Mouse (Mus musculus) intestine, embryonic 14.5 days (tissue): ENCODE measurements at regions not wholly inside any gene's neighbourhood (a gene's known extent, or its start where the extent isn't known, plus 50 kb on each side); places are given as distances from the start of the nearest gene placed in this dataset.

Experiments used
- ATAC-seq: fragments of 200-750 bp; cut with Nextera tagmentation; replicated peaks from 2 replicates; pipeline ENCODE4 v1.8.0; 2017; ENCODE audit warnings: low read depth, moderate number of reproducible peaks, moderate TSS enrichment, moderate library complexity; ENCODE audit not compliant: low FRiP score, low TSS enrichment
- DNase-seq: peaks from one replicate; pipeline ENCODE4 v3.0.0-alpha.2; 2018; ENCODE audit warnings: low spot score
- H3K27ac ChIP-seq: fragments of 300-500 bp; sonication (generic); 2 replicates; pipeline ENCODE4 v1.5.1; 2014; ENCODE audit warnings: low read depth, mild to moderate bottlenecking, control low read depth
- H3K27me3 ChIP-seq: fragments of 300-500 bp; sonication (generic); replicated peaks from 2 replicates; pipeline ENCODE4 v1.6.1; 2014; ENCODE audit warnings: low read length, control low read depth; ENCODE audit not compliant: control insufficient read depth, insufficient read depth
- H3K36me3 ChIP-seq: fragments of 300-500 bp; sonication (generic); 2 replicates; pipeline ENCODE4 v1.6.1; 2014; ENCODE audit warnings: low read length, control low read depth; ENCODE audit not compliant: control insufficient read depth, insufficient read depth
- H3K4me1 ChIP-seq: fragments of 300-500 bp; sonication (generic); replicated peaks from 2 replicates; pipeline ENCODE4 v1.6.1; 2014; ENCODE audit warnings: low read length, control low read depth, mixed read lengths; ENCODE audit not compliant: control insufficient read depth, insufficient read depth
- H3K4me2 ChIP-seq: fragments of 300-500 bp; sonication (generic); 2 replicates; pipeline ENCODE4 v1.6.1; 2014; ENCODE audit warnings: low read length
- H3K4me3 ChIP-seq: fragments of 300-500 bp; sonication (generic); 2 replicates; pipeline ENCODE4 v1.5.1; 2014; ENCODE audit warnings: low read depth, low read length, control low read depth, mixed read lengths
- H3K9ac ChIP-seq: fragments of 300-500 bp; sonication (generic); 2 replicates; pipeline ENCODE4 v1.6.1; 2014; ENCODE audit warnings: mild to moderate bottlenecking, low read length
- H3K9me3 ChIP-seq: fragments of 300-500 bp; sonication (generic); 2 replicates; pipeline ENCODE4 v1.6.1; 2016; ENCODE audit warnings: low read length, control low read depth; ENCODE audit not compliant: control insufficient read depth
- WGBS: fragments of 180-500 bp; shearing (Covaris S2); extraction: QIAGEN DNeasy Blood & Tissue Kit; methylation state at CpG from one replicate; pipeline ENCODE4 v1.1.7; 2014; 5-methylcytosine and 5-hydroxymethylcytosine counted together

DNA sequence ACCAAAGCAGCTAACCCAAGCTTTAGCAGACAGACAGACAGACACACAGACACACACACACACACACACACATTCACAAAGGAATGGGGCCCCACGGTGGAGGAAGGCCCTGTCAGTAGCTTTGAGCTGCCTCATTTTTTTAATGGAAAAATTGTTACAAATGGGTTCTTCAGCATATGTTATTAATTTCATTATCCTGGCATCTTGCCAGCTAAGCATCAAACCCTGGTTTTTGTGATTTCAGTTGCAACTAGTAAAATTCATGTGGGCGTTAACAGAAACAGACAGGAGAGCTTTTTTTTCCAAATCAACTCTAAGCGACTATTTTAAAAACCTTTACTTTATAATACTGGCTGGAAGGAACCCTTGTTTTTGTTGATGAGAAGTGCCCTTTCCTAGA, 138.4 kb upstream of the Eya4 start:
- Histone ChIP-seq H3K4me3 (no peak overlapping the region), H3K4me1 (no peaks in the 10 kb centered on the region), H3K9me3 (no peaks in the 10 kb centered on the region), H3K27me3 (no peaks in the 10 kb centered on the region), H3K27ac (no peak overlapping the region), H3K9ac (no peak overlapping the region), H3K36me3 (no peaks in the 10 kb centered on the region), H3K4me2 (no peak overlapping the region)
- 56% methylated on average over 3 of the region's 3 CpGs for WGBS
- ATAC-seq (no peak), DNase-seq (no peak)

- Histone ChIP-seq H3K9ac (no peak overlapping the region), H3K27ac (no peak overlapping the region), H3K4me3 (no peak overlapping the region), H3K27me3 (no peaks in the 10 kb centered on the region), H3K4me2 (no peak overlapping the region), H3K4me1 (no peaks in the 10 kb centered on the region), H3K9me3 (peaks cover 5% of the 10 kb centered on the region; the same call in 1 of the 2 replicates), H3K36me3 (no peaks in the 10 kb centered on the region)
- no peak for ATAC-seq
- no peak for DNase-seq
These were observed 129.9 kb upstream of the Eya4 start for GRCm38 (mm10) chr10:23480474-23480873.

- Histone ChIP-seq H3K36me3 (no peaks in the 10 kb centered on the region), H3K27ac (no peak overlapping the region), H3K4me1 (no peaks in the 10 kb centered on the region), H3K27me3 (no peaks in the 10 kb centered on the region), H3K4me2 (no peak overlapping the region), H3K4me3 (no peak overlapping the region), H3K9me3 (peaks cover 5% of the 10 kb centered on the region; the same call in 1 of the 2 replicates), H3K9ac (no peak overlapping the region)
- WGBS: 85% methylated on average over 2 of the region's 2 CpGs
- DNase-seq (no peak), ATAC-seq (no peak)
These were observed 128.3 kb upstream of the Eya4 start for GRCm38 (mm10) chr10:23478902-23479301.

DNA sequence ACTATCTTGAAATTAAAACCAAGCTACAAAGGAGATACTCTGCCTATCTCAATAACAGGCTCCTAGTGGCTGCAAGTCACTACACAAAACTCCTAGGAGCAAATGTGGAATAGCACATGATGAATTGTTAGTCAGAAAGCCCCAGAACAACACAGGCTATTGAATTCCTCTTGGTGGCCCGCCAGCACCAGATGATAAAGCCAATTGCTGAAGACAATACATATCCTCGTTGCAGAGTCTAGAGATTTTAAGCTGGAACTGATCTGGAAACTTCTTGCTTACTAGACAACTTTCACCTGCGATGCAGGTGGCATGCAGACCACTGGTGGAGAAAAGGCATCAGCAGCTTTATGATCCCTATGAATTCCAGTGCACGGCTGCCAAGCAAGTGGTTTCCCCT, 126.5 kb upstream of the Eya4 start:
- ATAC-seq (no peak), DNase-seq (no peak)
- peaks cover 5% of the 10 kb centered on the region; the same call in 1 of the 2 replicates for H3K9me3 ChIP-seq
- H3K27me3 ChIP-seq: no peaks in the 10 kb centered on the region
- WGBS: 87% methylated on average over 4 of the region's 4 CpGs
- H3K27ac ChIP-seq: no peak overlapping the region
- H3K4me3 ChIP-seq: no peak overlapping the region
- no peaks in the 10 kb centered on the region for H3K4me1 ChIP-seq
- H3K4me2 ChIP-seq: no peak overlapping the region
- H3K36me3 ChIP-seq: no peaks in the 10 kb centered on the region
- H3K9ac ChIP-seq: no peak overlapping the region

DNA sequence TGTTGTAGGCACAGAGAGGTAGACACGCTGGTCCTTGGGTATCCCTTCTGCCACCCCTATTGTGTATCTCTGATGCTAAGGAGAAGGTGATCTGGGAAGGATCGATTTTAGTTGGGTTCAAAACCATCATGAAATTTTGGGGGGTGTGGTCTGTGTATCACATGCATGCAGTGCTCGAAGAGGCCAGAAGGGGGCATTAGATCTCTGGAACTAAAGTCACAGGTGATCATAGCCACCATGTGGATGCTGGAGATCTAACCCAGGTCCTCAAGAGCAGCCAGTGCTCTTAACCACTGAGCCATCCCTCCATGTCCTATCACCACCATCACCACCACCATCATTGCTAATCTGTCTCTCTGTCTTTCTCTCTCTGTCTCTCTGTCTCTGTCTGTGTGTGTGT, 100.4 kb upstream of the Eya4 start:
- DNase-seq (no peak), ATAC-seq (no peak)
- Histone ChIP-seq H3K4me2 (no peak overlapping the region), H3K27me3 (no peaks in the 10 kb centered on the region), H3K4me1 (no peaks in the 10 kb centered on the region), H3K4me3 (no peak overlapping the region), H3K36me3 (no peaks in the 10 kb centered on the region), H3K9ac (no peak overlapping the region), H3K9me3 (no peaks in the 10 kb centered on the region), H3K27ac (no peak overlapping the region)
- 91% methylated on average over 3 of the region's 3 CpGs for WGBS

- WGBS: 87% methylated on average over 3 of the region's 3 CpGs
These were observed 100.0 kb upstream of the Eya4 start for GRCm38 (mm10) chr10:23450647-23450979.

GRCm38 (mm10) chr10:23449860-23450646, 99.5 kb upstream of the Eya4 start:
- H3K4me2 ChIP-seq: no peak overlapping the region
- DNase-seq (no peak), ATAC-seq (no peak)
- H3K27ac ChIP-seq: no peak overlapping the region
- H3K4me3 ChIP-seq: no peak overlapping the region
- 63% methylated on average over 19 of the region's 19 CpGs for WGBS
- no peak overlapping the region for H3K9ac ChIP-seq
- H3K9me3 ChIP-seq: no peaks in the 10 kb centered on the region
- no peaks in the 10 kb centered on the region for H3K4me1 ChIP-seq
- H3K27me3 ChIP-seq: no peaks in the 10 kb centered on the region
- no peaks in the 10 kb centered on the region for H3K36me3 ChIP-seq

More at GRCm38 (mm10) chr10:23450647-23450979, 100.0 kb upstream of the Eya4 start:
- Histone ChIP-seq H3K4me3 (no peak overlapping the region), H3K27ac (no peak overlapping the region), H3K4me2 (no peak overlapping the region), H3K4me1 (no peaks in the 10 kb centered on the region), H3K9ac (no peak overlapping the region), H3K27me3 (no peaks in the 10 kb centered on the region), H3K36me3 (no peaks in the 10 kb centered on the region), H3K9me3 (no peaks in the 10 kb centered on the region)
- no peak for ATAC-seq
- no peak for DNase-seq

GRCm38 (mm10) chr10:23448976-23449859, 98.6 kb upstream of the Eya4 start:
- Histone ChIP-seq H3K4me1 (no peaks in the 10 kb centered on the region), H3K9ac (no peak overlapping the region), H3K27me3 (no peaks in the 10 kb centered on the region), H3K36me3 (no peaks in the 10 kb centered on the region), H3K4me2 (no peak overlapping the region), H3K4me3 (no peak overlapping the region), H3K27ac (no peak overlapping the region), H3K9me3 (no peaks in the 10 kb centered on the region)
- DNase-seq (no peak), ATAC-seq (no peak)
- WGBS: 54% methylated on average over 16 of the region's 16 CpGs
